8 mouse cellular contexts compared by ENCODE assay signal in the genomic region with DNA sequence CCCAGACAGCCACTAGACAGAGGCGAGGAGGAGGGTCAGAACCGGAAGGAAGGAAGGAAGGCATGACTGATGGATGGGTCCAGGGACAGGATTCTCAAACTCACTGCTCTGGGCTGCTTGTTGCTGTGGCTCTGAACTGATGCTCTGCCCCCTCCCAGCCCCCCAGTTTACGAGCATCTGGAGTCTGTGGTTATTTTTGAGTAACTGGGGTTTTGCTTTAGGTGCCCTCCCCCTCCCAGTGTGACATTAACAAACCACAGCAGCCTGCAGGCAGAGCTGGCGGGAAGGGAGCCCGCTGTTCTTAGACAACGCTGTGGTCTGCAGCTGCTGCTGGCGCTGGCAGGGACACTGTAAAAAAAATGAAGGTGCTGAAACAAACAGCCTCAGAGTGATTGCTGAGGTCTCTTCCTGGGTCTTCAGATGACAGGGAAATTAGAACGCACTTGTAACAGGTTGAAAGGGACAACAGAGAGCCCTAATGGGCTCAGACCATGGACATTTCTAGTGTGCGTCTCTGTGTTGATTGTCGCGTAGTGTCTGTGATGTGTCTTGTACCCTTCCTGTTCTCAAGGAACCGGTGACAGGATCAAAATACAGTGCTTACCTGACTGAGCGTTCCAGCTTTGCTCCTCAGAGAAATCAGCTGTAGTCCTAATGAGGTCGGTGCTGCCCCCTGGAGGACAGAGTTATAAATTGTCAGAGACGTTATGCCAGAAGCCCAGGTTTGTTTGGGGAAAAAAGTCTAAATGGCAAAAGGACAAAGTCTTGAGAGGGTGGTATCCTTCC. TPM values are rescaled to one million over a fixed set of nuclear protein-coding genes. Genes with fewer than 3 reads are reported as not detected.
A peak's percentile ranks its signal among the peaks of the same experiment; 100 is the strongest.
DNase-seq lines count a peak whose midpoint lies in the region; ATAC-seq and TF ChIP-seq lines count a peak whose summit lies in the region.

No protein-coding gene starts in this region.

- H3K4me1 ChIP-seq in forebrain, embryonic 16.5 days (replicated peaks; ENCODE audit: control insufficient read depth, insufficient read depth, low read length), result peaks cover 9% of the 10 kb centered on the region
- H3K4me1 ChIP-seq in lung, embryonic 14.5 days (ENCODE audit: insufficient read depth), result peaks cover 11% of the 10 kb centered on the region
- H3K4me1 ChIP-seq in olfactory bulb, adult 2 months (ENCODE audit: control insufficient read depth, insufficient read depth, low read length), result peaks cover 11% of the 10 kb centered on the region

- DNase-seq in Muller cell, postnatal 12 days (ENCODE audit: inconsistent ontology term), result peak; percentile 59
- peak; percentile 71 to 83 for DNase-seq in cerebellum, adult 18-20 months
- peak; percentile 47 to 84 for DNase-seq in layer of hippocampus, adult 8-10 months (ENCODE audit: low spot score in 2 of 2)
- DNase-seq in lung, embryonic 14.5 days, result peak; percentile 94
- peak; percentile 91 for DNase-seq in thymus, postnatal 0 days (ENCODE audit: low spot score)

- H3K9ac ChIP-seq in forebrain, embryonic 16.5 days (replicated peaks; ENCODE audit: low read depth, low read length), result peak overlapping the region; percentile 1; the same call in 1 of the 2 replicates
- peak overlapping the region; percentile 32 for H3K9ac ChIP-seq in lung, embryonic 14.5 days

- no peak overlapping the region for H3K27ac ChIP-seq in forebrain, embryonic 16.5 days (ENCODE audit: low read length)
- H3K27ac ChIP-seq in lung, embryonic 14.5 days (ENCODE audit: low read depth), result peak overlapping the region; percentile 33; the same call in 1 of the 2 replicates
- no peak overlapping the region for H3K27ac ChIP-seq in olfactory bulb, adult 2 months (ENCODE audit: insufficient read depth, low read depth, low read length)

- 13% methylated on average over 15 of the region's 15 CpGs for WGBS in forebrain, embryonic 16.5 days
- 4% methylated on average over 15 of the region's 15 CpGs for whole genome bisulfite sequencing in lung, embryonic 14.5 days
- WGBS in olfactory bulb, adult 2 months, result 6% methylated on average over 15 of the region's 15 CpGs

- peak overlapping the region; percentile 14; the same call in 1 of the 2 replicates for H3K4me3 ChIP-seq in forebrain, embryonic 16.5 days (replicated peaks; ENCODE audit: low read length)
- H3K4me3 ChIP-seq in lung, embryonic 14.5 days (ENCODE audit: low read depth, low read length), result peak overlapping the region; percentile 21
- H3K4me3 ChIP-seq in olfactory bulb, adult 2 months (ENCODE audit: insufficient read depth, low read depth, low read length), result peak overlapping the region; percentile 6; the same call in 1 of the 2 replicates

- no peak for TF ChIP-seq POLR2A in olfactory bulb, adult 2 months (IDR thresholded peaks at IDR 0.05; ENCODE audit: insufficient read depth, low read depth, low read length)

- no peaks in the 10 kb centered on the region for H3K9me3 ChIP-seq in forebrain, embryonic 16.5 days (ENCODE audit: control insufficient read depth, low read length)
- H3K9me3 ChIP-seq in lung, embryonic 14.5 days (ENCODE audit: low read depth, low read length), result no peaks in the 10 kb centered on the region

- H3K27me3 ChIP-seq in forebrain, embryonic 16.5 days (replicated peaks; ENCODE audit: control insufficient read depth, insufficient read depth, low read length), result no peaks in the 10 kb centered on the region
- no peaks in the 10 kb centered on the region for H3K27me3 ChIP-seq in lung, embryonic 14.5 days (ENCODE audit: insufficient read depth, low read length)

- ATAC-seq in forebrain, embryonic 16.5 days, result peak; percentile 77
- peak; percentile 85 to 88 for ATAC-seq in hematopoietic stem cell, adult 5-6 weeks (replicated peaks in 1 of 2; ENCODE audit: insufficient read depth in 1 of 2, low FRiP score in 2 of 2, low TSS enrichment in 1 of 2, low read depth in 1 of 2, poor library complexity in 2 of 2, severe bottlenecking in 2 of 2)
- ATAC-seq in lung, embryonic 14.5 days (ENCODE audit: insufficient read depth), result peak; percentile 83

- peak overlapping the region; percentile 50 for H3K4me2 ChIP-seq in forebrain, embryonic 16.5 days (ENCODE audit: low read length)
- H3K4me2 ChIP-seq in lung, embryonic 14.5 days, result peak overlapping the region; percentile 65

- peak; percentile 84 for TF ChIP-seq CTCF in lung, embryonic 14.5 days (IDR thresholded peaks at IDR 0.05; ENCODE audit: low read depth)
- 0 out of 2 replicates have a peak, but pooled peaks have one; percentile 8 for TF ChIP-seq CTCF in olfactory bulb, adult 2 months (IDR thresholded peaks at IDR 0.05; ENCODE audit: insufficient read depth, low read depth, low read length)

- no peaks in the 10 kb centered on the region for H3K36me3 ChIP-seq in forebrain, embryonic 16.5 days (ENCODE audit: control insufficient read depth, insufficient read depth)
- no peaks in the 10 kb centered on the region for H3K36me3 ChIP-seq in lung, embryonic 14.5 days (ENCODE audit: insufficient read depth)

RNA-seq across cellular contexts. Expression of a gene that starts 21.4 kb away (rescaled TPM):
- polyA plus RNA-seq in forebrain, embryonic 16.5 days (2015; fragmentation: Nextera tagmentation; extraction: Ambion mirVana), result 0.16 and 0.32 TPM in 2 replicates
- 10.0 and 19.8 TPM in 2 replicates for total RNA-seq in hematopoietic stem cell, adult 5-6 weeks (2017)
- total RNA-seq in layer of hippocampus, adult 8-10 months (2022), result 1 to 10 TPM; 2.8 to 3.6 (median 3.4) TPM
- 2.8 and 3.8 TPM in 2 replicates for polyA plus RNA-seq in lung, embryonic 14.5 days (2014; fragmentation: Nextera tagmentation; extraction: Ambion mirVana)
- not detected in 2 replicates for polyA plus RNA-seq in olfactory bulb, adult 2 months (2012; ENCODE audit: insufficient read depth, insufficient read length, low replicate concordance, missing spikeins)
- 2.0 and 2.7 TPM in 2 replicates for polyA plus RNA-seq in thymus, postnatal 0 days (2015; fragmentation: Nextera tagmentation; extraction: Ambion mirVana)
